Mouse (Mus musculus) forebrain, embryonic 11.5 days (tissue): ENCODE results near the gene Omg. TPM values are rescaled to one million over a fixed set of nuclear protein-coding genes. Genes with fewer than 3 reads are reported as not detected.

Experiments used
- ATAC-seq: fragments of 200-750 bp; cut with Nextera tagmentation; replicated peaks from 2 replicates; pipeline ENCODE4 v1.8.0; 2017; ENCODE audit warnings: moderate TSS enrichment; ENCODE audit not compliant: low FRiP score
- DNase-seq: peaks from one replicate; pipeline ENCODE4 v3.0.0-alpha.2; 2017; ENCODE audit warnings: low spot score
- H3K27ac ChIP-seq: fragments of 300-500 bp; sonication (generic); 2 replicates; pipeline ENCODE4 v1.5.1; 2014; ENCODE audit warnings: low read depth, low read length
- H3K27me3 ChIP-seq: fragments of 300-500 bp; sonication (generic); 2 replicates; pipeline ENCODE4 v1.6.1; 2014; ENCODE audit warnings: mild to moderate bottlenecking, low read length, mixed read lengths; ENCODE audit not compliant: control insufficient read depth, insufficient read depth
- H3K36me3 ChIP-seq: fragments of 300-500 bp; sonication (generic); 2 replicates; pipeline ENCODE4 v1.6.1; 2014; ENCODE audit warnings: mild to moderate bottlenecking, low read length, moderate library complexity, mixed read lengths; ENCODE audit not compliant: control insufficient read depth, insufficient read depth
- H3K4me1 ChIP-seq: fragments of 300-500 bp; sonication (generic); replicated peaks from 2 replicates; pipeline ENCODE4 v1.6.1; 2014; ENCODE audit warnings: low read length, mixed read lengths; ENCODE audit not compliant: control insufficient read depth, insufficient read depth
- H3K4me2 ChIP-seq: fragments of 300-500 bp; sonication (generic); 2 replicates; pipeline ENCODE4 v1.6.1; 2014; ENCODE audit warnings: low read depth, mild to moderate bottlenecking, low read length, moderate library complexity, mixed read lengths; ENCODE audit not compliant: severe bottlenecking
- H3K4me3 ChIP-seq: fragments of 300-500 bp; sonication (generic); 2 replicates; pipeline ENCODE4 v1.5.1; 2014; ENCODE audit warnings: low read depth, low read length
- H3K9ac ChIP-seq: fragments of 300-500 bp; sonication (generic); 2 replicates; pipeline ENCODE4 v1.6.1; 2014; ENCODE audit warnings: low read length
- H3K9me3 ChIP-seq: fragments of 300-500 bp; sonication (generic); 2 replicates; pipeline ENCODE4 v1.6.1; 2016; ENCODE audit warnings: low read length, mixed read lengths; ENCODE audit not compliant: control insufficient read depth
- WGBS: fragments of 180-500 bp; shearing (Covaris S2); extraction: QIAGEN DNeasy Blood & Tissue Kit; methylation state at CpG from one replicate; pipeline ENCODE4 v1.1.7; 2014; 5-methylcytosine and 5-hydroxymethylcytosine counted together
- polyA plus RNA-seq: library from polyadenylated mRNA; unstranded; fragments of >200 nt; fragmentation: Nextera tagmentation; extraction: Ambion mirVana; gene quantifications from 2 replicates; pipeline ENCODE4 v1.2.1, GENCODE M21; 2014

Omg gene
- polyA plus RNA-seq, 1 experiment from 2014 or later, result 1.1 TPM

GRCm38 (mm10) chr11:79457928-79458327 lies 46.0 kb downstream of the Omg start:
- 92% methylated on average over 3 of the region's 3 CpGs for WGBS

DNA sequence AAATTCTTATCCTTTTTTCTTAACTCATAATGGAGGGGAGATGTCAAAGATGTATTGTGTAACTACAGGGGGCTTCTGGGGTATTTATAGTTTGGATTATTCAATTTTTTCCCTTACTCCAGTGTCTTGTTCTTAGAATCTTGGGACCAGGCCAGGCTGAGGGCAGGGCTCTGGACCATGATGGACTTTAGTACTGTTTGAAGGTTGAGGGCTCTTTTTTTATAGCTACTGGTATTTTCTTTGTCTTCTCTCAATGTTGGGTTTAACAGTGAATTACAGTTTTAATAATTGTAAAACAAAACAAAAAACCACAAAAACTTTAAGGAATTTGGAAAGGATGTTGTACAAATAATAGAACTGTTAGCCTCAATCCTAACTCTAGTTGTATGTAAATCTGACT lies 50.9 kb downstream of the Omg start:
- H3K9me3 ChIP-seq, result no peaks in the 10 kb centered on the region
- no peak overlapping the region for H3K9ac ChIP-seq
- peaks cover 4% of the 10 kb centered on the region; the same call in 1 of the 2 replicates for H3K36me3 ChIP-seq
- no peak overlapping the region for H3K27ac ChIP-seq
- ATAC-seq (no peak), DNase-seq (no peak)
- H3K4me1 ChIP-seq, result no peaks in the 10 kb centered on the region
- H3K4me3 ChIP-seq, result no peak overlapping the region
- no peaks in the 10 kb centered on the region for H3K27me3 ChIP-seq
- no peak overlapping the region for H3K4me2 ChIP-seq

More at GRCm38 (mm10) chr11:79457928-79458327, 46.0 kb downstream of the Omg start:
- ATAC-seq (no peak), DNase-seq (no peak)
- Histone ChIP-seq H3K4me3 (no peak overlapping the region), H3K4me1 (no peaks in the 10 kb centered on the region), H3K9ac (no peak overlapping the region), H3K27ac (no peak overlapping the region), H3K4me2 (no peak overlapping the region), H3K36me3 (peaks cover 2% of the 10 kb centered on the region; the same call in 1 of the 2 replicates), H3K9me3 (no peaks in the 10 kb centered on the region), H3K27me3 (no peaks in the 10 kb centered on the region)

Other genes starting within 250 kb of the Omg start
- 355 and 371 TPM in 2 replicates for gene Wsb1, start 249.4 kb downstream of the Omg start, polyA plus RNA-seq
- gene Gm9964, start 207.2 kb downstream of the Omg start, polyA plus RNA-seq, result 0.40 TPM in 1 of 2 replicates, not detected in the other
- 10.1 and 10.4 TPM in 2 replicates for gene Nf1, start 164.4 kb downstream of the Omg start, polyA plus RNA-seq
- 0.21 and 0.57 TPM in 2 replicates for gene Evi2b, start 19.7 kb upstream of the Omg start, polyA plus RNA-seq
- gene Evi2, start 26.5 kb upstream of the Omg start, polyA plus RNA-seq, result 0.72 and 1.3 TPM in 2 replicates
- 2.2 and 3.2 TPM in 2 replicates for gene Evi2a, start 26.5 kb upstream of the Omg start, polyA plus RNA-seq
- gene Rab11fip4, start 87.1 kb upstream of the Omg start, polyA plus RNA-seq, result 16.0 and 16.8 TPM in 2 replicates